Mouse (Mus musculus) CH12.LX (cell line): ENCODE measurements around the gene Htra3. TPM values are rescaled to one million over a fixed set of nuclear protein-coding genes. Genes with fewer than 3 reads are reported as not detected.

Experiments used
- DNase-seq: peaks from one replicate; pipeline ENCODE4 v3.0.0-alpha.2; 2013; ENCODE audit errors: extremely low read depth
- H3K27ac ChIP-seq: 2 replicates; pipeline ENCODE4 v1.5.1; 2012; ENCODE audit warnings: low read depth, mild to moderate bottlenecking, control low read depth, moderate library complexity; ENCODE audit not compliant: insufficient read depth
- H3K27me3 ChIP-seq: replicated peaks from 2 replicates; pipeline ENCODE3; 2012; ENCODE audit warnings: inconsistent platforms
- H3K36me3 ChIP-seq, 2 experiments: replicated peaks in 1 of 2; 2 replicates each; pipeline versions ENCODE3 to v1.6.1; 2012; ENCODE audit warnings: inconsistent platforms in 1 of 2, low read length in 1 of 2, mild to moderate bottlenecking in 1 of 2, mixed read lengths in 1 of 2, moderate library complexity in 1 of 2; ENCODE audit not compliant: control insufficient read depth in 1 of 2, insufficient read depth in 1 of 2
- H3K4me1 ChIP-seq, 2 experiments: 2 replicates each; pipeline ENCODE4 v1.6.1; 2012; ENCODE audit warnings: inconsistent platforms in 1 of 2, moderate library complexity in 1 of 2; ENCODE audit not compliant: insufficient read depth in 2 of 2, control insufficient read depth in 1 of 2
- H3K4me2 ChIP-seq: 2 replicates; pipeline ENCODE4 v1.6.1; 2012; ENCODE audit warnings: low read depth, mild to moderate bottlenecking, control low read depth; ENCODE audit not compliant: poor library complexity, insufficient read depth, severe bottlenecking
- H3K4me3 ChIP-seq, 3 experiments: fragments of 150-350 bp in 1 of 3; sonication (generic) in 1 of 3; replicated peaks in 1 of 3; 2 replicates each; pipeline versions ENCODE3 to v1.5.1; 2011 to 2012; ENCODE audit warnings: low read depth in 2 of 3, low read length in 2 of 3, mild to moderate bottlenecking in 2 of 3, moderate library complexity in 2 of 3, control low read depth in 1 of 3, improper control_type of control experiment in 1 of 3, inconsistent platforms in 1 of 3, mixed read lengths in 1 of 3; ENCODE audit not compliant: poor library complexity in 1 of 3
- H3K79me2 ChIP-seq: replicated peaks from 2 replicates; pipeline ENCODE4 v1.6.1; 2012; ENCODE audit warnings: mild to moderate bottlenecking, moderate library complexity; ENCODE audit not compliant: control insufficient read depth, poor library complexity, insufficient read depth, severe bottlenecking; ENCODE audit errors: extremely low read depth
- H3K9ac ChIP-seq: 2 replicates; pipeline ENCODE4 v1.6.1; 2012; ENCODE audit warnings: low read depth, mild to moderate bottlenecking, control low read depth, moderate library complexity; ENCODE audit not compliant: insufficient read depth
- H3K9me3 ChIP-seq: replicated peaks from 2 replicates; pipeline ENCODE3; 2012; ENCODE audit warnings: low read length, inconsistent platforms, mixed read lengths
- CHD1 ChIP-seq: IDR thresholded peaks from 2 replicates; pipeline ENCODE4 v1.6.1; 2012; ENCODE audit warnings: low read depth, low read length, improper control_type of control experiment, inconsistent platforms
- CHD2 ChIP-seq: IDR thresholded peaks from 2 replicates; pipeline ENCODE4 v1.6.1; 2011; ENCODE audit warnings: low read length, improper control_type of control experiment
- ETS1 ChIP-seq: conservative IDR thresholded peaks from 2 replicates; pipeline ENCODE4 v1.6.1; 2012; ENCODE audit warnings: low read depth, mild to moderate bottlenecking, inconsistent platforms, low read length, improper control_type of control experiment, moderate library complexity
- MAFK ChIP-seq: IDR thresholded peaks from 2 replicates; pipeline ENCODE4 v1.6.1; 2011; ENCODE audit warnings: low read length, improper control_type of control experiment; ENCODE audit not compliant: insufficient replicate concordance
- MAZ ChIP-seq: IDR thresholded peaks from 2 replicates; pipeline ENCODE4 v1.6.1; 2012; ENCODE audit warnings: low read depth, mild to moderate bottlenecking, inconsistent platforms, low read length, improper control_type of control experiment, moderate library complexity
- MEF2A ChIP-seq: IDR thresholded peaks from 2 replicates; pipeline ENCODE4 v1.6.1; 2014; ENCODE audit warnings: low read depth, mild to moderate bottlenecking, inconsistent platforms, low read length, improper control_type of control experiment, borderline replicate concordance
- MXI1 ChIP-seq: IDR thresholded peaks from 2 replicates; pipeline ENCODE4 v1.6.1; 2011; ENCODE audit warnings: mild to moderate bottlenecking, low read depth, low read length, improper control_type of control experiment
- NELFE ChIP-seq: IDR thresholded peaks from 2 replicates; pipeline ENCODE4 v1.6.1; 2011; ENCODE audit warnings: low read depth, low read length, improper control_type of control experiment
- NRF1 ChIP-seq: IDR thresholded peaks from 2 replicates; pipeline ENCODE4 v1.6.1; 2014; ENCODE audit warnings: low read depth, mild to moderate bottlenecking, inconsistent platforms, low read length, improper control_type of control experiment, moderate library complexity
- PAX5 ChIP-seq: IDR thresholded peaks from 2 replicates; pipeline ENCODE4 v1.6.1; 2012; ENCODE audit warnings: low read length, inconsistent platforms, mixed read lengths
- SIN3A ChIP-seq: IDR thresholded peaks from 2 replicates; pipeline ENCODE4 v1.6.1; 2012; ENCODE audit warnings: low read length, improper control_type of control experiment, inconsistent platforms
- SMC3 ChIP-seq: IDR thresholded peaks from 2 replicates; pipeline ENCODE4 v1.6.1; 2011; ENCODE audit warnings: low read depth, low read length, improper control_type of control experiment
- TBP ChIP-seq: conservative IDR thresholded peaks from 2 replicates; pipeline ENCODE4 v1.6.1; 2011; ENCODE audit warnings: low read depth, low read length, improper control_type of control experiment
- TCF12 ChIP-seq: IDR thresholded peaks from 2 replicates; pipeline ENCODE4 v1.6.1; 2014; ENCODE audit warnings: low read depth, mild to moderate bottlenecking, inconsistent platforms, low read length, improper control_type of control experiment
- ZC3H11A ChIP-seq: IDR thresholded peaks from 2 replicates; pipeline ENCODE4 v1.6.1; 2012; ENCODE audit warnings: low read depth, mild to moderate bottlenecking, inconsistent platforms, low read length, improper control_type of control experiment
- ZKSCAN1 ChIP-seq: IDR thresholded peaks from 2 replicates; pipeline ENCODE4 v1.6.1; 2012; ENCODE audit warnings: low read depth, inconsistent platforms, low read length, improper control_type of control experiment, borderline replicate concordance
- ZMIZ1 ChIP-seq: IDR thresholded peaks from 2 replicates; pipeline ENCODE4 v1.6.1; 2012; ENCODE audit warnings: low read depth, mild to moderate bottlenecking, inconsistent platforms, low read length, improper control_type of control experiment
- dilution Hi-C: fragments of 300-500 bp; cut with MboI; formaldehyde crosslinking; loops from 2 replicates; pipeline ENCODE4 v1.14.3; 2020; ENCODE audit warnings: low sequenced_read_pairs; ENCODE audit not compliant: extremely low pct_unique_long_range_greater_than_20kb, extremely low pct_ligation_motif_present
- in situ Hi-C: fragments of 300-500 bp; cut with MboI; formaldehyde crosslinking; loops from 3 replicates; pipeline ENCODE4 v1.14.3; 2019; ENCODE audit warnings: low sequenced_read_pairs, low pct_ligation_motif_present, low pct_unique_long_range_greater_than_20kb, mixed read lengths
- polyA plus RNA-seq: library from polyadenylated mRNA; unstranded; fragments of >175 nt; gene quantifications from 2 replicates; pipeline ENCODE4 v1.2.1, GENCODE M21; 2012; ENCODE audit warnings: low read depth; ENCODE audit not compliant: insufficient read length
- total RNA-seq, 2 experiments: library from RNA; depleted of rRNA; stranded (reverse); fragments of 300-350 nt in 1 of 2; fragments of >200 nt in 1 of 2; gene quantifications; 2 replicates each; pipeline ENCODE4 v1.2.3; 2012 to 2014

The Htra3 gene
- total and polyA plus RNA-seq, 3 experiments: not detected

GRCm38 (mm10) chr5:35691246-35691645, 11.7 kb upstream of the Htra3 start:
- Histone ChIP-seq H3K4me2 (no peak overlapping the region), H3K27me3 (peaks cover 3% of the 10 kb centered on the region), H3K4me3 (no peak overlapping the region), H3K36me3 (no peaks in the 10 kb centered on the region), H3K27ac (no peak overlapping the region), H3K79me2 (no peaks in the 10 kb centered on the region), H3K4me1 (peaks cover 14 to 26% of the 10 kb centered on the region in 2 experiments), H3K9me3 (no peaks in the 10 kb centered on the region), H3K9ac (no peak overlapping the region)
- no peak for TF ChIP-seq CHD2
- no peak for TF ChIP-seq ZC3H11A
- TF ChIP-seq TBP: no peak
- no peak for TF ChIP-seq MAZ
- no peak for TF ChIP-seq MAFK
- TF ChIP-seq SIN3A: no peak
- no peak for TF ChIP-seq ZKSCAN1
- TF ChIP-seq ETS1: no peak
- TF ChIP-seq ZMIZ1: no peak
- no peak for TF ChIP-seq TCF12
- in situ Hi-C loops: loop anchor here (5.0 kb wide), 1 partner anchor 104 kb away; no protein-coding TSS in a partner anchor
- DNase-seq: no peak
- dilution Hi-C loops: no loop called here

- H3K79me2 ChIP-seq: no peaks in the 10 kb centered on the region
- no peak for TF ChIP-seq PAX5
- no peak for TF ChIP-seq SMC3
- no peak for TF ChIP-seq ZKSCAN1
- no peak for TF ChIP-seq CHD1
- no peak for TF ChIP-seq MEF2A
- no peak for TF ChIP-seq NRF1
- no peak for TF ChIP-seq MAZ
- TF ChIP-seq NELFE: no peak
- TF ChIP-seq MXI1: no peak
- in situ Hi-C loops: loop anchor here (5.0 kb wide), 1 partner anchor 103 kb away; no protein-coding TSS in a partner anchor
Measured at GRCm38 (mm10) chr5:35690485-35691165, 11.0 kb upstream of the Htra3 start.

More at GRCm38 (mm10) chr5:35690485-35691165, 11.0 kb upstream of the Htra3 start:
- Histone ChIP-seq H3K9ac (no peak overlapping the region), H3K36me3 (no peaks in the 10 kb centered on the region), H3K9me3 (no peaks in the 10 kb centered on the region), H3K27me3 (peaks cover 8% of the 10 kb centered on the region), H3K4me1 (peaks cover 16 to 28% of the 10 kb centered on the region in 2 experiments), H3K4me2 (no peak overlapping the region), H3K27ac (no peak overlapping the region), H3K4me3 (no peak overlapping the region)
- DNase-seq: no peak
- dilution Hi-C loops: no loop called here
